Mouse (Mus musculus): ENCODE data around the gene Supt5.
A peak's percentile ranks its signal among the peaks of the same experiment; 100 is the strongest.

The Supt5 gene

GRCm38 (mm10) chr7:28374647-28375046 is 36.1 kb upstream of the Supt5 start:
- DNase-seq = no peak

GRCm38 (mm10) chr7:28373891-28374495 is 35.4 kb upstream of the Supt5 start:
- DNase-seq = no peak

- peak; percentile 93 for DNase-seq
Measured at GRCm38 (mm10) chr7:28373131-28373581, 34.6 kb upstream of the Supt5 start.

- DNase-seq = peak; percentile 99
Measured at GRCm38 (mm10) chr7:28372251-28373108, 33.9 kb upstream of the Supt5 start, which contains the start of gene Plekhg2. Gene Plekhg2 (minus strand): TSS chr7:28372599.

GRCm38 (mm10) chr7:28371514-28371989 is 33.0 kb upstream of the Supt5 start:
- peak; percentile 88 for DNase-seq

- DNase-seq = peak; percentile 66
Measured at GRCm38 (mm10) chr7:28370977-28371513, 32.5 kb upstream of the Supt5 start.

GRCm38 (mm10) chr7:28370051-28370450 is 31.5 kb upstream of the Supt5 start:
- DNase-seq = no peak

GRCm38 (mm10) chr7:28368276-28368920 is 29.9 kb upstream of the Supt5 start:
- DNase-seq = no peak

GRCm38 (mm10) chr7:28367663-28368275 is 29.2 kb upstream of the Supt5 start:
- no peak for DNase-seq

- DNase-seq = no peak
Measured at GRCm38 (mm10) chr7:28362441-28363060, 24.0 kb upstream of the Supt5 start.

- peak; percentile 3 for DNase-seq
Measured at GRCm38 (mm10) chr7:28361647-28362341, 23.2 kb upstream of the Supt5 start.

GRCm38 (mm10) chr7:28360291-28360690 is 21.7 kb upstream of the Supt5 start:
- DNase-seq = no peak

GRCm38 (mm10) chr7:28359854-28360253 is 21.3 kb upstream of the Supt5 start:
- peak; percentile 21 for DNase-seq

- no peak for DNase-seq
Measured at GRCm38 (mm10) chr7:28358431-28358830, 19.9 kb upstream of the Supt5 start.

GRCm38 (mm10) chr7:28357984-28358383 is 19.4 kb upstream of the Supt5 start:
- peak; percentile 52 for DNase-seq

- DNase-seq = peak; percentile 88
Measured at GRCm38 (mm10) chr7:28356981-28357380, 18.4 kb upstream of the Supt5 start.

- no peak for DNase-seq
Measured at GRCm38 (mm10) chr7:28355221-28355620, 16.7 kb upstream of the Supt5 start.

GRCm38 (mm10) chr7:28354596-28354995 is 16.1 kb upstream of the Supt5 start:
- DNase-seq = no peak

GRCm38 (mm10) chr7:28354113-28354581 is 15.6 kb upstream of the Supt5 start:
- DNase-seq = no peak

- DNase-seq = peak; percentile 25
Measured at GRCm38 (mm10) chr7:28353267-28353666, 14.7 kb upstream of the Supt5 start.

- DNase-seq = peak; percentile 3
Measured at GRCm38 (mm10) chr7:28351676-28352191, 13.2 kb upstream of the Supt5 start.
